Mouse (Mus musculus) kidney, adult 2 months (tissue): ENCODE results near the gene Lcn11.

Source experiments
- CTCF ChIP-seq: fragments of 200-500 bp; conservative IDR thresholded peaks from 2 replicates; pipeline ENCODE4 v1.5.1; 2011; ENCODE audit warnings: low read depth, mild to moderate bottlenecking, control low read depth, low read length, moderate library complexity, mixed read lengths; ENCODE audit not compliant: insufficient read depth, insufficient read length
- POLR2A ChIP-seq: fragments of 200-500 bp; IDR thresholded peaks from one replicate; pipeline ENCODE4 v1.6.1; 2011; ENCODE audit warnings: low read depth, low read length, control low read depth

GRCm38 (mm10) chr2:25781957-25782356 is 5.1 kb downstream of the Lcn11 start, which contains the start of gene Gm13539:
- TF ChIP-seq POLR2A (no peak), CTCF (no peak)
